Mouse (Mus musculus): ENCODE data around the gene Ap3d1. TPM values are rescaled to one million over a fixed set of nuclear protein-coding genes. Genes with fewer than 3 reads are reported as not detected.

The Ap3d1 gene
- polyA plus RNA-seq, 1 experiment from 2014 or later = 59.3 TPM

DNA sequence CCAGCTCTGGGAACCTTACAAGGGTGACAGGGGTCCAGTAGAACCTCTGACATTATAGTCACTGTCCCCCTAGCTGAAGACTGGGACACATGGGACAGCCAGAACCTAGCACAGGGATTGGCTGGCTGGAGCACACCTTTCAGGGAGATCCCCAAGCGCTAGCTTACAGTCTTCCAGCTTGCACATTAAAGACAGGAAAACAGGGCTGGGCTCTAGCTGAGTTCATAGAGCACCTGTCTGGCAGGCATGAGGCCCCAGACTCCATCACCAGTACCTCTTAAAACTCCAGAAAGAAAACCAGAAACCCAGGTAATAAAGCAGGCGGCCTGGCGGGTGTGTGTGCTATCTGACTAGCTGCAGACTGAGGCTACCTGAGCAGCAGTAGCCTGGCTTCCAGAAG, 68.4 kb downstream of the Ap3d1 start:
- Histone ChIP-seq H3K4me1 (ENCODE audit: control insufficient read depth, insufficient read depth, low read length) (peaks cover 43% of the 10 kb centered on the region), H3K4me3 (ENCODE audit: low read depth, low read length) (peak overlapping the region; percentile 97; the same call in 1 of the 2 replicates), H3K4me2 (peak overlapping the region; percentile 92), H3K27ac (ENCODE audit: low read depth, low read length) (0 out of 2 replicates have a peak overlapping the region, but pooled peaks have one; percentile 10), H3K27me3 (ENCODE audit: control insufficient read depth, insufficient read depth, low read length) (no peaks in the 10 kb centered on the region), H3K36me3 (ENCODE audit: control insufficient read depth, insufficient read depth, low read length) (peaks cover 22% of the 10 kb centered on the region), H3K9ac (ENCODE audit: low read depth, low read length) (peak overlapping the region; percentile 62; the same call in 1 of the 2 replicates), H3K9me3 (replicated peaks; ENCODE audit: control insufficient read depth, low read length) (no peaks in the 10 kb centered on the region)
- ATAC-seq (replicated peaks; ENCODE audit: insufficient number of reproducible peaks, low FRiP score, low TSS enrichment) = no peak
- 92% methylated on average over 3 of the region's 3 CpGs for WGBS (ENCODE audit: insufficient replicate concordance)

GRCm38 (mm10) chr10:80671936-80672690, 70.0 kb downstream of the Ap3d1 start:
- H3K27ac ChIP-seq (ENCODE audit: low read depth, low read length) = no peak overlapping the region
- H3K9ac ChIP-seq (ENCODE audit: low read depth, low read length) = no peak overlapping the region; the same call in 1 of the 2 replicates
- H3K9me3 ChIP-seq (replicated peaks; ENCODE audit: control insufficient read depth, low read length) = no peaks in the 10 kb centered on the region
- no peak overlapping the region for H3K4me2 ChIP-seq
- peaks cover 29% of the 10 kb centered on the region for H3K4me1 ChIP-seq (ENCODE audit: control insufficient read depth, insufficient read depth, low read length)
- peaks cover 37% of the 10 kb centered on the region for H3K36me3 ChIP-seq (ENCODE audit: control insufficient read depth, insufficient read depth, low read length)
- no peak overlapping the region for H3K4me3 ChIP-seq (ENCODE audit: low read depth, low read length)
- WGBS (ENCODE audit: insufficient replicate concordance) = 84% methylated on average over 11 of the region's 11 CpGs
- H3K27me3 ChIP-seq (ENCODE audit: control insufficient read depth, insufficient read depth, low read length) = no peaks in the 10 kb centered on the region
- ATAC-seq (replicated peaks; ENCODE audit: insufficient number of reproducible peaks, low FRiP score, low TSS enrichment) = no peak

GRCm38 (mm10) chr10:80671251-80671650, 70.8 kb downstream of the Ap3d1 start:
- ATAC-seq (replicated peaks; ENCODE audit: insufficient number of reproducible peaks, low FRiP score, low TSS enrichment) = no peak
- no peak overlapping the region for H3K4me3 ChIP-seq (ENCODE audit: low read depth, low read length)
- H3K27ac ChIP-seq (ENCODE audit: low read depth, low read length) = no peak overlapping the region
- H3K27me3 ChIP-seq (ENCODE audit: control insufficient read depth, insufficient read depth, low read length) = no peaks in the 10 kb centered on the region
- WGBS (ENCODE audit: insufficient replicate concordance) = 86% methylated on average over 4 of the region's 4 CpGs
- H3K4me2 ChIP-seq = no peak overlapping the region
- H3K36me3 ChIP-seq (ENCODE audit: control insufficient read depth, insufficient read depth, low read length) = peaks cover 44% of the 10 kb centered on the region
- H3K4me1 ChIP-seq (ENCODE audit: control insufficient read depth, insufficient read depth, low read length) = peaks cover 28% of the 10 kb centered on the region
- no peak overlapping the region for H3K9ac ChIP-seq (ENCODE audit: low read depth, low read length)
- no peaks in the 10 kb centered on the region for H3K9me3 ChIP-seq (replicated peaks; ENCODE audit: control insufficient read depth, low read length)

- Histone ChIP-seq H3K9ac (ENCODE audit: low read depth, low read length) (no peak overlapping the region), H3K27ac (ENCODE audit: low read depth, low read length) (no peak overlapping the region)
These were observed 71.5 kb downstream of the Ap3d1 start for GRCm38 (mm10) chr10:80670531-80670930.

GRCm38 (mm10) chr10:80669737-80670485, 72.2 kb downstream of the Ap3d1 start:
- 96% methylated on average over 7 of the region's 7 CpGs for WGBS (ENCODE audit: insufficient replicate concordance)
- Histone ChIP-seq H3K4me2 (no peak overlapping the region), H3K36me3 (ENCODE audit: control insufficient read depth, insufficient read depth, low read length) (peaks cover 47% of the 10 kb centered on the region), H3K4me3 (ENCODE audit: low read depth, low read length) (no peak overlapping the region), H3K4me1 (ENCODE audit: control insufficient read depth, insufficient read depth, low read length) (peaks cover 38% of the 10 kb centered on the region), H3K9me3 (replicated peaks; ENCODE audit: control insufficient read depth, low read length) (no peaks in the 10 kb centered on the region), H3K27ac (ENCODE audit: low read depth, low read length) (no peak overlapping the region), H3K9ac (ENCODE audit: low read depth, low read length) (no peak overlapping the region), H3K27me3 (ENCODE audit: control insufficient read depth, insufficient read depth, low read length) (no peaks in the 10 kb centered on the region)
- ATAC-seq (replicated peaks; ENCODE audit: insufficient number of reproducible peaks, low FRiP score, low TSS enrichment) = no peak

More at GRCm38 (mm10) chr10:80670531-80670930, 71.5 kb downstream of the Ap3d1 start:
- ATAC-seq (replicated peaks; ENCODE audit: insufficient number of reproducible peaks, low FRiP score, low TSS enrichment) = no peak
- peaks cover 47% of the 10 kb centered on the region for H3K36me3 ChIP-seq (ENCODE audit: control insufficient read depth, insufficient read depth, low read length)
- H3K27me3 ChIP-seq (ENCODE audit: control insufficient read depth, insufficient read depth, low read length) = no peaks in the 10 kb centered on the region
- H3K4me1 ChIP-seq (ENCODE audit: control insufficient read depth, insufficient read depth, low read length) = peaks cover 36% of the 10 kb centered on the region
- H3K4me3 ChIP-seq (ENCODE audit: low read depth, low read length) = no peak overlapping the region
- H3K9me3 ChIP-seq (replicated peaks; ENCODE audit: control insufficient read depth, low read length) = no peaks in the 10 kb centered on the region
- WGBS (ENCODE audit: insufficient replicate concordance) = 96% methylated on average over 2 of the region's 2 CpGs
- H3K4me2 ChIP-seq = no peak overlapping the region

GRCm38 (mm10) chr10:80669018-80669417, 73.0 kb downstream of the Ap3d1 start:
- peaks cover 38% of the 10 kb centered on the region for H3K4me1 ChIP-seq (ENCODE audit: control insufficient read depth, insufficient read depth, low read length)
- no peak overlapping the region for H3K4me2 ChIP-seq
- H3K4me3 ChIP-seq (ENCODE audit: low read depth, low read length) = no peak overlapping the region
- no peak overlapping the region for H3K27ac ChIP-seq (ENCODE audit: low read depth, low read length)
- no peaks in the 10 kb centered on the region for H3K27me3 ChIP-seq (ENCODE audit: control insufficient read depth, insufficient read depth, low read length)
- H3K9ac ChIP-seq (ENCODE audit: low read depth, low read length) = no peak overlapping the region
- no peak for ATAC-seq (replicated peaks; ENCODE audit: insufficient number of reproducible peaks, low FRiP score, low TSS enrichment)
- no peaks in the 10 kb centered on the region for H3K9me3 ChIP-seq (replicated peaks; ENCODE audit: control insufficient read depth, low read length)
- H3K36me3 ChIP-seq (ENCODE audit: control insufficient read depth, insufficient read depth, low read length) = peaks cover 47% of the 10 kb centered on the region
- WGBS (ENCODE audit: insufficient replicate concordance) = 93% methylated on average over 12 of the region's 12 CpGs

GRCm38 (mm10) chr10:80668614-80669013, 73.5 kb downstream of the Ap3d1 start:
- no peaks in the 10 kb centered on the region for H3K9me3 ChIP-seq (replicated peaks; ENCODE audit: control insufficient read depth, low read length)
- H3K27ac ChIP-seq (ENCODE audit: low read depth, low read length) = no peak overlapping the region
- no peaks in the 10 kb centered on the region for H3K27me3 ChIP-seq (ENCODE audit: control insufficient read depth, insufficient read depth, low read length)
- no peak overlapping the region for H3K4me3 ChIP-seq (ENCODE audit: low read depth, low read length)
- ATAC-seq (replicated peaks; ENCODE audit: insufficient number of reproducible peaks, low FRiP score, low TSS enrichment) = no peak
- WGBS (ENCODE audit: insufficient replicate concordance) = 85% methylated on average over 11 of the region's 11 CpGs
- peaks cover 38% of the 10 kb centered on the region for H3K4me1 ChIP-seq (ENCODE audit: control insufficient read depth, insufficient read depth, low read length)
- H3K9ac ChIP-seq (ENCODE audit: low read depth, low read length) = no peak overlapping the region
- H3K36me3 ChIP-seq (ENCODE audit: control insufficient read depth, insufficient read depth, low read length) = peaks cover 47% of the 10 kb centered on the region
- no peak overlapping the region for H3K4me2 ChIP-seq

GRCm38 (mm10) chr10:80666837-80667412, 75.1 kb downstream of the Ap3d1 start:
- Histone ChIP-seq H3K4me3 (ENCODE audit: low read depth, low read length) (no peak overlapping the region), H3K4me1 (ENCODE audit: control insufficient read depth, insufficient read depth, low read length) (peaks cover 37% of the 10 kb centered on the region), H3K4me2 (no peak overlapping the region), H3K9me3 (replicated peaks; ENCODE audit: control insufficient read depth, low read length) (no peaks in the 10 kb centered on the region), H3K27ac (ENCODE audit: low read depth, low read length) (no peak overlapping the region), H3K9ac (ENCODE audit: low read depth, low read length) (no peak overlapping the region), H3K27me3 (ENCODE audit: control insufficient read depth, insufficient read depth, low read length) (no peaks in the 10 kb centered on the region), H3K36me3 (ENCODE audit: control insufficient read depth, insufficient read depth, low read length) (peaks cover 47% of the 10 kb centered on the region)
- 81% methylated on average over 19 of the region's 19 CpGs for WGBS (ENCODE audit: insufficient replicate concordance)
- no peak for ATAC-seq (replicated peaks; ENCODE audit: insufficient number of reproducible peaks, low FRiP score, low TSS enrichment)
